Comparison of ENCODE assay signal across 21 mouse cellular contexts in the genomic region with DNA sequence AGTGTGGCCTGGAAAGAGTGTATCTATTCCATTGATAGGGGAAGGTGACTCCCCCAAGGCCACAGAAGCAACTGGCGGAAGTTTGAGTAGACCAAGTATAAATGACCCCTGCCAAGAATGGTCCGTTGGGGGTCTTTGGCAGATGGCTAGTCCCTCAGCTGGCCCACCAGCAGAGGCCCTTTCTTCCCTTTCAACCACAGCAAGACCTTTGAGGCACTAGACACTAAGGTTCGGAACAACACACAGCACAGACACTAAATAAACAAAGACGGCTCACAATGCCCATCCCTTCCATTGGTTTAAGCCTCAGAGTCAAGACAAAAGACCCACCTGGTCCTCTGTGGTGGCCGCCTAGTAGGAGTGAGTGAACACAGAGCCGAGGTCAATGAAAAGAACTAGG. TPM values are rescaled to one million over a fixed set of nuclear protein-coding genes. Genes with fewer than 3 reads are reported as not detected.
DNase-seq lines count a peak whose midpoint lies in the region; TF ChIP-seq lines count a peak whose summit lies in the region.
"Had no signal": no experiment of that assay in that cellular context is flagged by ENCODE, and none has a peak within 500 bp of the region (broad histone marks: within the 10 kb centered on the region; RNA-seq: fewer than 3 reads in every experiment).

No protein-coding gene starts in this region.

- no peak for TF ChIP-seq CTCF in gastrocnemius, adult 2 months (IDR thresholded peaks at IDR 0.05)
- no peak for TF ChIP-seq CTCF in left cerebral cortex, adult 2 months (IDR thresholded peaks at IDR 0.05)

- no peak for DNase-seq in gastrocnemius, adult 2 months
- no peak for DNase-seq in gastrocnemius, adult 8-10 months (ENCODE audit: low spot score in 2 of 2)
- DNase-seq in left cerebral cortex, adult 2 months (ENCODE audit: extremely low spot score in 1 of 2, low spot score in 2 of 2), result no peak
- DNase-seq in left cerebral cortex, postnatal 25 days (ENCODE audit: low spot score in 2 of 2), result no peak
- DNase-seq in R1 (ENCODE audit: low read depth, low spot score), result peak; percentile 13
- no peak for DNase-seq in heart, postnatal 10 days
- DNase-seq: adrenal gland, postnatal 10 days; adrenal gland, postnatal 36 days; cerebellum, adult 18-20 months; cerebellum, postnatal 14 days; forebrain, postnatal 0 days; gastrocnemius, postnatal 10 days; gastrocnemius, postnatal 36 days; heart, postnatal 14 days; heart, postnatal 4 days had no signal

- intact Hi-C loops in gastrocnemius, adult 2 months (cut with DNase I), result no loop called here
- intact Hi-C loops in left cerebral cortex, adult 2 months (cut with DNase I), result no loop called here
- intact Hi-C loops in left cerebral cortex, postnatal 25 days (cut with DNase I), result no loop called here
- intact Hi-C loops in heart, postnatal 10 days (cut with DNase I), result no loop called here

- peak overlapping the region; percentile 82; the same call in 1 of the 2 replicates for H3K27ac ChIP-seq in gastrocnemius, adult 2 months
- H3K27ac ChIP-seq in left cerebral cortex, adult 2 months, result peak overlapping the region; percentile 81; the same call in 1 of the 2 replicates
- H3K27ac ChIP-seq: embryonic facial prominence, embryonic 12.5 days; embryonic facial prominence, embryonic 15.5 days; heart, embryonic 15.5 days; hindbrain, embryonic 14.5 days; hindbrain, postnatal 0 days had no signal

- H3K4me3 ChIP-seq in gastrocnemius, adult 2 months, result no peak overlapping the region
- no peak overlapping the region for H3K4me3 ChIP-seq in left cerebral cortex, adult 2 months
- H3K4me3 ChIP-seq: embryonic facial prominence, embryonic 12.5 days; embryonic facial prominence, embryonic 15.5 days; heart, embryonic 12.5 days; heart, embryonic 15.5 days had no signal

RNA-seq across cellular contexts. Expression of a gene that starts 35.4 kb away (rescaled TPM):
- 1 to 10 TPM; 1.0 to 2.4 TPM for total RNA-seq in gastrocnemius, adult 2 months (2021)
- 1 to 10 TPM in 1 of 4 experiments, under 1 TPM in 3; 0.53 to 2.1 (median 0.78) TPM for total RNA-seq in gastrocnemius, adult 8-10 months (2022)
- total RNA-seq in left cerebral cortex, adult 2 months (2021), result 1 to 10 TPM; 8.4 to 8.9 TPM
- 1 to 10 TPM; 5.8 to 8.4 TPM for total RNA-seq in left cerebral cortex, postnatal 25 days (2021)
- total RNA-seq in heart, postnatal 10 days (2021), result 1 to 10 TPM; 2.8 to 3.4 TPM
